ENCODE assay signal across 25 mouse cellular contexts in the genomic region with DNA sequence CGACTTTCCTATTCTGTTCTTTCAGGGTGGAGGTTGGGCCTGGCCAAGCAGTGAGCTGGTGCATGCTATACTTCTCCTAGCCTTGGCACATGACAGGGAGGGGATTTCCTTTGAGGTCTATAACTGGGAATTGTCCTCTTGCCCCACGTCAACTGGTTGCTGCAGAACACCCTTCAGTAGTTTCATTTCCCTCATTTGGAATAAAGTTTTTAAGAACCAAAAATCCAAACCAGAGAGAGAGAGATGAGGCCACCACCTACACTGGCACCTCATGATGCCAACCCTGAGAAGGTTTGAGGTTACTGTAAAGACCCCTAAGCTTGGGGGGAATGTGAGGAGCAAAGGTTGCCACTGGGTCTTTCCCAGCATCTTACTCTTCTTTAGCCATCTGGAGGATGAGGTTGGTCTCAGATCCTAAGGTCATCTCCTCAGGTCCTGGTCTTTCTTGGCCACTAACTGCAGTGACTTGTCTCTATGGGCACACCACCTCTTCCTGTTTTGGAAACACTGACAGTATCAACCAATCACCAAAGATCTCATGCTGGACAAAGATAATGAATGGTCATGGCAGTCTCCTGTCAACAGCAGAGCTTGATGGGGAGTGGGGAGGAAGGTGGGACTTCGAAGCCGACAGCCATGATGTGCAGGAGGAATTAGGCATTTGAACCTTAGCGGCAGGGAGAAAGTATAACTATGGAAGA. TPM values are rescaled to one million over a fixed set of nuclear protein-coding genes. Genes with fewer than 3 reads are reported as not detected.
A peak's percentile ranks its signal among the peaks of the same experiment; 100 is the strongest.
DNase-seq lines count a peak whose midpoint lies in the region; ATAC-seq lines count a peak whose summit lies in the region.
"Had no signal": no experiment of that assay in that cellular context is flagged by ENCODE, and none has a peak within 500 bp of the region (broad histone marks: within the 10 kb centered on the region; RNA-seq: fewer than 3 reads in every experiment).

No protein-coding gene starts in this region.

- no peaks in the 10 kb centered on the region for H3K36me3 ChIP-seq in heart, embryonic 10.5 days
- H3K36me3 ChIP-seq in macrophage (ENCODE audit: inconsistent target) = no peaks in the 10 kb centered on the region
- no peaks in the 10 kb centered on the region for H3K36me3 ChIP-seq in intestine, embryonic 16.5 days (ENCODE audit: control insufficient read depth, insufficient read depth, low read length)
- H3K36me3 ChIP-seq: embryonic facial prominence, embryonic 12.5 days; G1E; hindbrain, embryonic 13.5 days; neural tube, embryonic 13.5 days had no signal

- no peaks in the 10 kb centered on the region for H3K4me1 ChIP-seq in heart, embryonic 10.5 days
- no peaks in the 10 kb centered on the region for H3K4me1 ChIP-seq in intestine, embryonic 16.5 days (ENCODE audit: control insufficient read depth, insufficient read depth, low read length)
- H3K4me1 ChIP-seq: embryonic facial prominence, embryonic 12.5 days; hindbrain, embryonic 13.5 days; neural tube, embryonic 13.5 days had no signal

- H3K4me2 ChIP-seq in intestine, embryonic 16.5 days (ENCODE audit: low read depth, low read length) = no peak overlapping the region
- H3K4me2 ChIP-seq: embryonic facial prominence, embryonic 12.5 days; hindbrain, embryonic 13.5 days; neural tube, embryonic 13.5 days had no signal

- peaks cover 53% of the 10 kb centered on the region for H3K79me2 ChIP-seq in macrophage (ENCODE audit: inconsistent target)

- no peak overlapping the region for H3K27ac ChIP-seq in heart, embryonic 10.5 days
- H3K27ac ChIP-seq in macrophage = peak overlapping the region; percentile 98
- H3K27ac ChIP-seq in intestine, embryonic 16.5 days (ENCODE audit: low read length) = no peak overlapping the region
- H3K27ac ChIP-seq: embryonic facial prominence, embryonic 12.5 days; hindbrain, embryonic 13.5 days; neural tube, embryonic 13.5 days had no signal

- 76% methylated on average over 5 of the region's 5 CpGs for WGBS in heart, embryonic 10.5 days
- 38% methylated on average over 5 of the region's 5 CpGs for whole genome bisulfite sequencing in macrophage (ENCODE audit: missing documents)
- WGBS in intestine, embryonic 16.5 days = 91% methylated on average over 5 of the region's 5 CpGs

- H3K4me3 ChIP-seq in heart, embryonic 10.5 days = no peak overlapping the region
- no peak overlapping the region for H3K4me3 ChIP-seq in macrophage (ENCODE audit: inconsistent target)
- H3K4me3 ChIP-seq in intestine, embryonic 16.5 days (ENCODE audit: low read length) = no peak overlapping the region
- H3K4me3 ChIP-seq: embryonic facial prominence, embryonic 12.5 days; hindbrain, embryonic 13.5 days; neural tube, embryonic 13.5 days had no signal

- DNase-seq in heart, adult 9 months (ENCODE audit: low spot score in 2 of 2) = peak; percentile 22 to 69
- no peak for DNase-seq in heart, embryonic 10.5 days (ENCODE audit: low spot score)
- DNase-seq in spleen, postnatal 36 days (ENCODE audit: low spot score in 2 of 2) = peak; percentile 52 to 54
- no peak for DNase-seq in spleen, adult 18-20 months
- DNase-seq in adrenal gland, adult 2 months = no peak
- DNase-seq in adrenal gland, postnatal 14 days = no peak
- DNase-seq: cerebellum, adult 11-12 months; forebrain, postnatal 0 days; gastrocnemius, postnatal 14 days; kidney, postnatal 4 days; lung, adult 2 months; right cerebral cortex, postnatal 14 days; thymus, adult 18-20 months had no signal

- H3K9me3 ChIP-seq in heart, embryonic 10.5 days = no peaks in the 10 kb centered on the region
- no peaks in the 10 kb centered on the region for H3K9me3 ChIP-seq in intestine, embryonic 16.5 days (ENCODE audit: control insufficient read depth, low read length)
- H3K9me3 ChIP-seq: embryonic facial prominence, embryonic 12.5 days; hindbrain, embryonic 13.5 days; neural tube, embryonic 13.5 days had no signal

- 0 out of 2 replicates have a peak, but pooled peaks cover 1% of the 10 kb centered on the region for H3K27me3 ChIP-seq in heart, embryonic 10.5 days (ENCODE audit: insufficient read depth, poor library complexity, severe bottlenecking)
- H3K27me3 ChIP-seq in intestine, embryonic 16.5 days (replicated peaks; ENCODE audit: control insufficient read depth, insufficient read depth, low read length) = no peaks in the 10 kb centered on the region
- H3K27me3 ChIP-seq: embryonic facial prominence, embryonic 12.5 days had no signal

- H3K9ac ChIP-seq in intestine, embryonic 16.5 days (ENCODE audit: low read depth, low read length) = no peak overlapping the region
- H3K9ac ChIP-seq: embryonic facial prominence, embryonic 12.5 days; forebrain, postnatal 0 days; hindbrain, embryonic 13.5 days; neural tube, embryonic 13.5 days had no signal

- no peak for ATAC-seq in intestine, embryonic 16.5 days
- ATAC-seq: forebrain, postnatal 0 days had no signal

RNA-seq across cellular contexts. Expression of a gene that starts 5.8 kb away (rescaled TPM):
- 5.6 and 10.5 TPM in 2 replicates for polyA plus RNA-seq in heart, embryonic 10.5 days (2016; fragmentation: Nextera tagmentation; extraction: Ambion mirVana)
- total RNA-seq in macrophage (2018; cell fraction: chromatin; rRNA removed) = 1,000 to 10,000 TPM in 3 of 26 experiments, 100 to 1,000 TPM in 23; 132 to 1,171 (median 355) TPM
- total RNA-seq in macrophage (2018; cell fraction: cytosol; rRNA removed) = 100 to 1,000 TPM; 175 to 537 (median 329) TPM
- 1,000 to 10,000 TPM in 5 of 26 experiments, 100 to 1,000 TPM in 21; 236 to 1,699 (median 464) TPM for total RNA-seq in macrophage (2018; cell fraction: nucleus; rRNA removed)
- polyA plus RNA-seq in macrophage (2018) = 133 to 329 TPM (median 277 TPM) in 3 replicates
- total RNA-seq in adrenal gland, adult 2 months (2021) = 1 to 10 TPM; 4.1 to 6.3 TPM
- polyA plus RNA-seq in adrenal gland, adult 2 months (2012; rRNA removed) = 13.4 and 14.1 TPM in 2 replicates
- 13.1 and 13.3 TPM in 2 replicates for polyA plus RNA-seq in intestine, embryonic 16.5 days (2015; fragmentation: Nextera tagmentation; extraction: Ambion mirVana)
- total RNA-seq in adrenal gland, postnatal 14 days (2021) = 8.0 and 17.4 TPM in 2 replicates

RNA-seq across cellular contexts. Expression of a gene that starts 8.4 kb away (rescaled TPM):
- 0.63 TPM in 1 of 2 replicates, not detected in the other for polyA plus RNA-seq in heart, embryonic 10.5 days (2016; fragmentation: Nextera tagmentation; extraction: Ambion mirVana)
- under 1 TPM in 1 of 26 experiments, not detected in 25; 0.99 TPM for total RNA-seq in macrophage (2018; cell fraction: chromatin; rRNA removed)
- total RNA-seq in macrophage (2018; cell fraction: cytosol; rRNA removed) = 1 to 10 TPM in 1 of 26 experiments, under 1 TPM in 24, not detected in 1; 0.14 to 1.2 (median 0.43) TPM
- total RNA-seq in macrophage (2018; cell fraction: nucleus; rRNA removed) = not detected
- polyA plus RNA-seq in macrophage (2018) = 0.64 to 0.83 TPM (median 0.74 TPM) in 3 replicates
- total RNA-seq in adrenal gland, adult 2 months (2021) = not detected
- polyA plus RNA-seq in adrenal gland, adult 2 months (2012; rRNA removed) = not detected in 2 replicates
- not detected in 2 replicates for polyA plus RNA-seq in intestine, embryonic 16.5 days (2015; fragmentation: Nextera tagmentation; extraction: Ambion mirVana)
- total RNA-seq in adrenal gland, postnatal 14 days (2021) = not detected in 2 replicates
- total RNA-seq: forebrain, postnatal 0 days; G1E; gastrocnemius, postnatal 14 days; layer of hippocampus, postnatal 25 days; left cerebral cortex, postnatal 14 days had no signal
- polyA plus RNA-seq: cortical plate, adult 2 months; forebrain, postnatal 0 days; G1E; heart, embryonic 14.5 days; hindbrain, embryonic 13.5 days; intestine, embryonic 14.5 days; kidney, embryonic 14.5 days; lung, adult 2 months; neural tube, embryonic 13.5 days had no signal

Comparison
In these comparisons a context has a peak if more than half of its experiments do, and no peak if none do; other contexts are left out.
1. DNase-seq: peak in heart, adult 9 months (2 of 2) and spleen, postnatal 36 days (2 of 2); none in heart, embryonic 10.5 days (single experiment), spleen, adult 18-20 months (0 of 2), adrenal gland, adult 2 months (single experiment) and adrenal gland, postnatal 14 days (single experiment).